In genomic region chr11:58937909-58938308, GRCm38 (mm10) we compare ENCODE assay signal across 8 mouse cellular contexts. TPM values are rescaled to one million over a fixed set of nuclear protein-coding genes. Genes with fewer than 3 reads are reported as not detected.
DNase-seq lines count a peak whose midpoint lies in the region; ATAC-seq and TF ChIP-seq lines count a peak whose summit lies in the region.

No protein-coding gene starts in this region.

- TF ChIP-seq CTCF in brain, embryonic 14.5 days (IDR thresholded peaks at IDR 0.05; ENCODE audit: borderline replicate concordance, extremely low read depth, insufficient read depth, insufficient read length): no peak

- H3K9me3 ChIP-seq in kidney, embryonic 15.5 days (replicated peaks): no peaks in the 10 kb centered on the region
- H3K9me3 ChIP-seq in hindbrain, embryonic 10.5 days: no peaks in the 10 kb centered on the region

- peak overlapping the region; percentile 98 for H3K4me3 ChIP-seq in kidney, embryonic 15.5 days (replicated peaks)
- peak overlapping the region; percentile 98 for H3K4me3 ChIP-seq in hindbrain, embryonic 10.5 days

- peaks cover 40% of the 10 kb centered on the region for H3K36me3 ChIP-seq in kidney, embryonic 15.5 days
- peaks cover 42% of the 10 kb centered on the region for H3K36me3 ChIP-seq in hindbrain, embryonic 10.5 days

- WGBS in kidney, embryonic 15.5 days: 1% methylated on average over 13 of the region's 13 CpGs
- 2% methylated on average over 13 of the region's 13 CpGs for WGBS in hindbrain, embryonic 10.5 days

- H3K27me3 ChIP-seq in kidney, embryonic 15.5 days: no peaks in the 10 kb centered on the region
- H3K27me3 ChIP-seq in hindbrain, embryonic 10.5 days (ENCODE audit: insufficient read depth, poor library complexity, severe bottlenecking): no peaks in the 10 kb centered on the region

- H3K27ac ChIP-seq in kidney, embryonic 15.5 days: peak overlapping the region; percentile 96
- H3K27ac ChIP-seq in hindbrain, embryonic 10.5 days: peak overlapping the region; percentile 96

- ATAC-seq in kidney, embryonic 15.5 days (replicated peaks; ENCODE audit: low FRiP score): no peak

- peak overlapping the region; percentile 99 for H3K9ac ChIP-seq in kidney, embryonic 15.5 days

- peak overlapping the region; percentile 91 for H3K4me2 ChIP-seq in kidney, embryonic 15.5 days

- H3K4me1 ChIP-seq in kidney, embryonic 15.5 days: peaks cover 23% of the 10 kb centered on the region
- H3K4me1 ChIP-seq in hindbrain, embryonic 10.5 days (replicated peaks): peaks cover 38% of the 10 kb centered on the region

- no peak for DNase-seq in kidney, adult 8-10 months
- peak; percentile 63 for DNase-seq in brain, embryonic 14.5 days (ENCODE audit: low read depth)
- peak; percentile 45 for DNase-seq in hindbrain, embryonic 10.5 days (ENCODE audit: low spot score)
- DNase-seq in lung, postnatal 10 days: peak; percentile 25
- DNase-seq in Muller cell, postnatal 12 days (ENCODE audit: inconsistent ontology term): no peak
- DNase-seq in thymus, postnatal 36 days: no peak
- DNase-seq in thymus, postnatal 25 days: no peak

- TF ChIP-seq POLR2A in brain, embryonic 14.5 days (IDR thresholded peaks at IDR 0.05; ENCODE audit: borderline replicate concordance, extremely low read depth, insufficient read depth, insufficient read length, poor library complexity, severe bottlenecking): no peak

RNA-seq across cellular contexts. Expression of gene Rnf187, which starts 0.8 kb away (rescaled TPM):
- 243 and 247 TPM in 2 replicates for polyA plus RNA-seq in kidney, embryonic 15.5 days (2015; fragmentation: Nextera tagmentation; extraction: Ambion mirVana)
- polyA plus RNA-seq in brain, embryonic 14.5 days (2012; rRNA removed): 664 and 715 TPM in 2 replicates
- 297 and 381 TPM in 2 replicates for polyA plus RNA-seq in hindbrain, embryonic 10.5 days (2016; fragmentation: Nextera tagmentation; extraction: Ambion mirVana)

RNA-seq across cellular contexts. Expression of gene Hist3h2ba, which starts 10.8 kb away (rescaled TPM):
- polyA plus RNA-seq in kidney, embryonic 15.5 days (2015; fragmentation: Nextera tagmentation; extraction: Ambion mirVana): 81.6 and 82.0 TPM in 2 replicates
- 726 and 1,077 TPM in 2 replicates for polyA plus RNA-seq in brain, embryonic 14.5 days (2012; rRNA removed)
- 39.0 and 115 TPM in 2 replicates for polyA plus RNA-seq in hindbrain, embryonic 10.5 days (2016; fragmentation: Nextera tagmentation; extraction: Ambion mirVana)

RNA-seq across cellular contexts. Expression of gene Hist3h2a, which starts 16.6 kb away (rescaled TPM):
- 36.4 and 40.3 TPM in 2 replicates for polyA plus RNA-seq in kidney, embryonic 15.5 days (2015; fragmentation: Nextera tagmentation; extraction: Ambion mirVana)
- 120 and 164 TPM in 2 replicates for polyA plus RNA-seq in brain, embryonic 14.5 days (2012; rRNA removed)
- polyA plus RNA-seq in hindbrain, embryonic 10.5 days (2016; fragmentation: Nextera tagmentation; extraction: Ambion mirVana): 25.4 and 49.0 TPM in 2 replicates

RNA-seq across cellular contexts. Expression of gene Trim17, which starts 16.6 kb away (rescaled TPM):
- 0.58 and 0.71 TPM in 2 replicates for polyA plus RNA-seq in kidney, embryonic 15.5 days (2015; fragmentation: Nextera tagmentation; extraction: Ambion mirVana)
- 2.1 and 2.2 TPM in 2 replicates for polyA plus RNA-seq in brain, embryonic 14.5 days (2012; rRNA removed)
- 0.41 and 0.85 TPM in 2 replicates for polyA plus RNA-seq in hindbrain, embryonic 10.5 days (2016; fragmentation: Nextera tagmentation; extraction: Ambion mirVana)

RNA-seq across cellular contexts. Expression of gene Btnl10, which starts 20.2 kb away (rescaled TPM):
- polyA plus RNA-seq in kidney, embryonic 15.5 days (2015; fragmentation: Nextera tagmentation; extraction: Ambion mirVana): 0.10 and 0.30 TPM in 2 replicates
- 0.01 and 0.04 TPM in 2 replicates for polyA plus RNA-seq in brain, embryonic 14.5 days (2012; rRNA removed)
- 0.05 TPM in 1 of 2 replicates, not detected in the other for polyA plus RNA-seq in hindbrain, embryonic 10.5 days (2016; fragmentation: Nextera tagmentation; extraction: Ambion mirVana)

Comparison
In these comparisons a context has a peak if more than half of its experiments do, and no peak if none do; other contexts are left out.
1. DNase-seq: peak in brain, embryonic 14.5 days (single experiment), hindbrain, embryonic 10.5 days (single experiment) and lung, postnatal 10 days (single experiment); none in kidney, adult 8-10 months (0 of 2), Muller cell, postnatal 12 days (single experiment), thymus, postnatal 36 days (0 of 2) and thymus, postnatal 25 days (single experiment).